Mouse (Mus musculus) brain, adult 2 months (tissue): Measurements from ENCODE around the gene Hist1h1e.
A peak's percentile ranks its signal among the peaks of the same experiment; 100 is the strongest.

Source experiments
- DNase-seq: peaks from one replicate; pipeline ENCODE4 v3.0.0; 2011; ENCODE audit warnings: low read depth, low spot score

Gene Hist1h1e

DNA sequence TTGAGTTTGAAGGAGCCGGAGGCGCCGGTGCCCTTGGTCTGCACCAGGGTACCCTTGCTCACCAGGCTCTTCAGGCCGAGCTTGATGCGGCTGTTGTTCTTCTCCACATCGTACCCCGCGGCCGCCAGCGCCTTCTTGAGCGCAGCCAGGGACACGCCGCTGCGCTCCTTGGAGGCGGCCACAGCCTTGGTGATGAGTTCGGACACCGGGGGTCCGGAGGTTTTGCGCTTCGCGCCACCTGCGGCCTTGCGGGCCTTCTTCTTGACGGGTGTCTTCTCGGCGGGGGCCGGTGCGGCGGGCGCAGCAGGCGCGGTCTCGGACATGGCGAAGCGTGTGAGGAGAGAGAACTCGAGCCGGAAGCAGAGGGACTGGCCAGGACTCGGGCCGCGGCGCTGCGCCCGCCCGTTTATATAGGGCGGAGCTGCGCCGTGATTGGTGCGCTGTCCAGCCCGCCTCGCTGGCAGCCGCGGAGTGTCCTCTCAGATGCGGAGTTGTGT, at the start of gene Hist1h1e:
Hist1h1e (minus strand) TSS at position 384 of the 497 bp plus-strand sequence.
- DNase-seq, result peak; percentile 96

GRCm38 (mm10) chr13:23662536-23662935, 40.2 kb upstream of the Hist1h1e start:
- DNase-seq, result no peak

DNA sequence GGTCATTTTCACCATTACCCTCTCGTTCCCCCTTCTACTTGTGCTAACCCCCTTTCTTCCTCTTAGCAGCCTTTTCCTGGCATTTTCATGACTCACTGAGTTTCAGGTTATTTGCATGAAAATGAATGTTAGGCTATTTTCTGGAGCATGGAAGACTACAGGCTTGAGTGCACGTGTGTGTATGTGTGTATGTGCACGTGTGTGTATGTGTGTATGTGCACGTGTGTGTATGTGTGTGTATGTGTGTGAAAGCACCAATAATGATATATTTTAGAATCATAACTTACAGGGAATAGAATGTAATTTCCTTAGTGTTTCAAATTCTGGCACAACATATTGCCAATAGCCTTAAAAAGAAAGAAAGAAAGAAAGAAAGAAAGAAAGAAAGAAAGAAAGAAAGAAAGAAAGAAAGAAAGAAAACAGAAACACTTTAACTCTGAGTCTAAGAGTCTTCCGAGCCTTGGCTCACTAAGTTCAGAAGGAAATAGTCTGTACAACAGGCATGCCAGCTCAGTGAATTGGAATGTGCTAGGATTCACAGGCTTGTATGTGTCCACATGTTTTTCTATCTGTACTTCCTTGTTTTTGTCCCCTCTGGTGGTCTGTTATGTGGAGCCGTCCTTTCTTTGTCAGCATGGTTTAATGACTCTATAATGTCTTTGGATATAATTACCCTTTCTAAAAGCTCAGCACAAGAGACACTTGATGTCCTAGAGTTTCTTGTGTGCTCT, 37.4 kb upstream of the Hist1h1e start:
- no peak for DNase-seq

DNA sequence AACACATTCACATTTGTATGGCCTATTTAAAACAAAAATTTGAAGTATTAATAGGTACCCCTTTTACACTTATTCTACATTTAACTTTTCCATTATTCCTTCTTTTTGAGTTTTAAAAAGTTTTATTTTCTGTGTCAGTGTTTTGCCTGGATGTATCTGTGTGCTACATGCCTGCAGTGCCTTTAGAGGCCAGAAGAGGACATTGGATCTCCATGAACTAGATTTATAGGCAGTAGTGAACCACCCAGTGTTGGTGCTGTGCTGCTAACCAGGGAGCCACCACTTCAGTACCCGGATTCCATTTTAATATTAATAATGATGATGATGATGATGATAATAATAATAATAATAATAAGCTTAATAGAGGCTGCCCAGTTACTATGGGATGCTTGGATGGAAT, 8.3 kb upstream of the Hist1h1e start:
- peak; percentile 24 for DNase-seq

DNA sequence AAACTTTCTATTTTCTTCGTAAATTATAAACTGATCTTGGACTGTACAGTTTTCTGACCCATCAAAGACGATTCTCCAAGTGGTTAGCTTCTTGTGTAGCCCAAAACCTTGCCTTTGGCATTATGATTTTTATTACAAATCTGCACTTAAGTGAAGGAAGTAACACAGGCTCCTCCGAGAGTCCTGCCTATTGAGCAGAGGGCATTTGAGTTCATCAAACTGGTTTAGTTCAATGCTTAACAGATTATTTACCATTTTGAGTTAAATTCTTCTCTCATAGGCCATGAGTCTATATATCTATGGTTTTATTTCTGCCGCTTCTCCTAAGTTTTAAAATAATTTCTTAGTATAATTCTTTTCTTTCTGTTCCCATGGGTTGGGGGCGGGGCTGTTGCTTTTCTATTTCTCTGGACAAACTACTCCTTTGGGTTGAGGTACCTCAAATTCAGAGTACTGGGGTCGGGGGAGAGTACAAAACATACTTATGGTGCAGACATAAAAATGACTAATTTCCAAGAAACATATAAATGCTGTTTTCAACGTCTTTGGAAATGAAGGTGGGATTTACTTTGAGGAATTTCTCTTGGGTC, 598 bp upstream of the Hist1h1e start:
- DNase-seq, result peak; percentile 45

GRCm38 (mm10) chr13:23621532-23622174, 705 bp downstream of the Hist1h1e start:
- peak; percentile 96 for DNase-seq

GRCm38 (mm10) chr13:23620733-23621531, 1.4 kb downstream of the Hist1h1e start, which contains the start of gene Hist1h2be:
Gene Hist1h2be, minus strand, starts transcription at chr13:23621124.
- peak; percentile 99 for DNase-seq

DNA sequence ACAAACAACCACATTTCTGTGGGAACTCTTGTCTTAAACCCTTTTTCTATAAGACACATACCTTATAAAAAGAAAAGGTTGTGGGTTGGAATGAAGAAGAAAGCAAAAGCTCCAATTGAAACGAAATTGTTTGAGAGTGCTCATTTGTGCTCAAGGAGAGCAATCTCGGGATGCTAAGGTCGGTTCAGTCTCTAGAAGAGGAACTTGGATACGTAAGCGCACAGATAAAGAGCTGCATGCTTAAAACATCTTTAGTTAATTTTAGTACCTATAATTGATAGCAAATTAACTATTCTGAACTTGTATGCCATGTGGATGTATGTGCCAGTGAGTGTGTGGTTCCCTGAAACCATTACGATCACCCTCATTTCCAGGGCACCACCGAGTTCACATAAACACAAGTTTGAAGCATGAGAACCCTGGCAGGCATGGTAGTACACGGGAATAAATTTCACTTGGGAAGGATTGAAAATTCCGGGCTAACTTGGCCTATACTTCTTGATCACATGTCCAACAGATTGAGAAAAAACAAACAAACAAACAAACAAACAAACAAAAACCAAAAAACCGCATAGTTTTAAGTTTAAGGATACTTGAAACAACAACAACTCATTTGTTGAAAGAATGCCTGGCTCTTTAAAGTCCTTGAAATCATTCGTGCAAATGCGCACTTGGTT, 2.2 kb downstream of the Hist1h1e start:
- DNase-seq, result peak; percentile 14

DNA sequence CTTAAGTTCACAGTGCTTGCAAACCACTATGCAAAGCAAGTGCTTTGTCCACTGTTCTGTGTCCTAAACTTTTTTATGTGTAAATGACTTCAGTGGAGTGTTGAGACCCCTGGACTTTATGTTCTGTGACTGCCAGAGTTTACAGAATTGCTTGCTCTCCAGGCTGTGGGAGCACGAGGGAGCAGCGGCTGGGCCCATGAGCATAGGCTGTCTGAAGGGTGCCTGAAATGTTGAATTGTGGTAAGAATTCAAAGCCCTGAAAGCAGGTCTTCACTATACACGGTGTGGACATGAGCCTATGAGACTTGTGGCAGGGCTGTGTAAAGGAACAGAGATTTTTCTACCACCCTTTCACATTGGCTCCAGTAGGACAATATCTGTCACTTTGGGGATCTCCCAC, 10.7 kb downstream of the Hist1h1e start:
- DNase-seq, result no peak

GRCm38 (mm10) chr13:23610393-23610792, 12.0 kb downstream of the Hist1h1e start:
- no peak for DNase-seq

DNA sequence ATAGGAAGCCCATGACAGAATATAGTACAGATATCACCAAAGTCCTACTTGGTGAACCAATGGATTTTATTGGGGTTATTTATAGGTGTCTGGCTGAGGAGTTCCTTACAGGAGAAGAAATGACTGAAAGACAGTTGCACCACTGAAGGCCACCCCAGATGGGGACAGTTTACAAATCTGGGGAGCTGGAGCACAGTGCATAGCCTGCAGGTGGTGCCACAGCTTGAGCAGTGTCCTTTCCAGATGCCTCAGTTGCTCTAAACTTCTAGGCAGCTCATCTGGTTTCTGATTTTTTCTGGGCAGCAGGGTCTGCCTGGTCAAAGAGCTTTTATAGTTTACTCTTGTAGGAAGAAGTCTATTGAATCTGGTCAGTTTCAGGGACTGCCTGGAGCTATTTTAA, 12.5 kb downstream of the Hist1h1e start:
- no peak for DNase-seq

DNA sequence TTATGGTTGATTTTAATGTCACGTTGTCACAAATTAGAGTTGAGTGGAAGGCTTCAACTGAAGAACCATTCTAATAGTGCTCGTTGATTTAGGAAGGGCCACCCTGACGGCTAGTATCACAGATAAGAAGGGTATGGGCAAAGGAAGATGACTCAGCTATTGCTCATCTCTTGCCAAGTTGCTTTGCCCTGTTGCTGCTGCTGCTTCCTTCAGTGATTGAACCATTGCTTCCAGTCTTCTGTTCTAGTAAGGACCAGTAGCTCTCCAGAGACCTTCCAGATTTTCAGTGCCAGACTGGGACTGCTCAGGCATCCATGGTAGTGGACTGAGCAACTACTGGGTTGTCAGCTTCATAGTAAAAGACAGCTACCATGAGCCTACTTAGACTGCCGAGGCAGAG, 13.1 kb downstream of the Hist1h1e start:
- no peak for DNase-seq

- DNase-seq, result no peak
Observed at GRCm38 (mm10) chr13:23605052-23605451, 17.3 kb downstream of the Hist1h1e start.

GRCm38 (mm10) chr13:23604452-23604851, 17.9 kb downstream of the Hist1h1e start:
- DNase-seq, result no peak

GRCm38 (mm10) chr13:23603182-23603699, 19.1 kb downstream of the Hist1h1e start:
- DNase-seq, result no peak

DNA sequence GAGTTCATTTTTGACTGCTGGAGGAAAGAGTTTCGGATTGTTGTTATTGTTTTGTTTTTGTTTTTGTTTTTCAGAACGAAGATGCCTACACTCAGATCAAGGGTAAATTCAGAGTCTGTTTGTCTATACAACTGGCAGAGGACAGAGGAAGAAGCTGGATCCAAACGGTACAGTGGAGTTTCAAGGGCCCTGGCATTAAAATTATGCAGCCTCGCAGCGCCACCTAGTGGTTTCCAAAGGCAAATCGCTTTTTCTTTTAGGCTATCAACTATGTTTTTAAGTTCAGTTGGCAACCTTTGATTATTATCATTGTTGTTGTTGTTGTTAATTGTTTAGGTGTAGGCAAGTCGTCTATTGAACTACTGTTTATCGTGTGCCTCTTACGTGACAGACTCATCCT, 24.4 kb downstream of the Hist1h1e start:
- peak; percentile 87 for DNase-seq

- no peak for DNase-seq
Observed at GRCm38 (mm10) chr13:23595622-23596372, 26.6 kb downstream of the Hist1h1e start.

- no peak for DNase-seq
Observed at GRCm38 (mm10) chr13:23595185-23595584, 27.2 kb downstream of the Hist1h1e start.

DNA sequence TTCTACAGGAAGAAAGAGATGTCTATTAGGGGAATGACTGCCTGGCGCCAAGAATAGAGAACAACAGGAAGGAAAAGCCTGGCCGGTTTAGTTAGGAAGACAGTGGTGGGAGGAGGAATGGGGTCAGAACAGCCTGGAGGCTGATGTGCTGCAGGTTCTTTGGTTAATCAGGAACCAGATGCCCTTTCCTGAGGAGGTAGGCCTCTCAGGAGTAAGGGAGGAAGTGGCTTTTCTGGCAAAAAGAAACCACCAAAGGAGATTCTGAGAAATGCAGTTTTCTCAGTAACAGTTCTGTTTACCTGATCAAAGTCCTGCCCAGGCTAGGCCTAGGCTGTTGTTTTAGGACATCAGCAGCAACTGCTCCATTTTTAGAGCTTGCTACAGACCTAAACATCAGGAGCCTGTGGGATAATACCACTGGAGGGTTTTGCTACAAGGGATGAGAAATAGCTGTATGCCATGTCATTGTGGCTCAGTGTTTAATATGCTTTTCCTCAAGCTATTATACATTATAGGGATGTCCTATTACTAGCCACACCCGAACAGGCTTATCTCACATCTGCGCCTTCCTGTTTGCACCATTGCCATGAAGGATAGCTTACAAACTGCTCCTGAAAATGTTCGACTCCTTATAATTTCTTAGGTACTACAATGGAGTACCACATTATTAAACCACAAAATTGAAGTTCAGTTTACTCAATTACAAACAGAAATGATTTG, 29.1 kb downstream of the Hist1h1e start:
- DNase-seq, result no peak

- peak; percentile 84 for DNase-seq
Observed at GRCm38 (mm10) chr13:23592614-23593013, 29.7 kb downstream of the Hist1h1e start.
